Mouse (Mus musculus): ENCODE results near the gene Dclk2.
A peak's percentile ranks its signal among the peaks of the same experiment; 100 is the strongest.

The Dclk2 gene

GRCm38 (mm10) chr3:86920343-86921083 is at the start of gene Dclk2:
Gene Dclk2, minus strand, starts transcription at chr3:86920852.
- peak; percentile 55 to 83 for DNase-seq (ENCODE audit: low spot score in 2 of 2)

- peak in 1 of 2 experiments; percentile 27 for DNase-seq (ENCODE audit: low spot score in 2 of 2)
These were observed 42.2 kb upstream of the Dclk2 start for GRCm38 (mm10) chr3:86962665-86963435.

- no peak for DNase-seq (ENCODE audit: low spot score in 2 of 2)
These were observed 40.7 kb upstream of the Dclk2 start for GRCm38 (mm10) chr3:86961395-86961669.

GRCm38 (mm10) chr3:86960656-86961394 is 40.2 kb upstream of the Dclk2 start:
- no peak for DNase-seq (ENCODE audit: low spot score in 2 of 2)

GRCm38 (mm10) chr3:86959088-86959487 is 38.4 kb upstream of the Dclk2 start:
- DNase-seq (ENCODE audit: low spot score in 2 of 2), result no peak

- DNase-seq (ENCODE audit: low spot score in 2 of 2), result no peak
These were observed 34.7 kb upstream of the Dclk2 start for GRCm38 (mm10) chr3:86955376-86955775.

GRCm38 (mm10) chr3:86954521-86954920 is 33.9 kb upstream of the Dclk2 start:
- no peak for DNase-seq (ENCODE audit: low spot score in 2 of 2)

- no peak for DNase-seq (ENCODE audit: low spot score in 2 of 2)
These were observed 33.2 kb upstream of the Dclk2 start for GRCm38 (mm10) chr3:86953819-86954218.

GRCm38 (mm10) chr3:86950652-86951051 is 30.0 kb upstream of the Dclk2 start:
- no peak for DNase-seq (ENCODE audit: low spot score in 2 of 2)

- DNase-seq (ENCODE audit: low spot score in 2 of 2), result peak in 1 of 2 experiments; percentile 60
These were observed 15.7 kb upstream of the Dclk2 start for GRCm38 (mm10) chr3:86936254-86936836.

- no peak for DNase-seq (ENCODE audit: low spot score in 2 of 2)
These were observed 12.8 kb upstream of the Dclk2 start for GRCm38 (mm10) chr3:86933446-86933845.

GRCm38 (mm10) chr3:86923686-86924085 is 3.0 kb upstream of the Dclk2 start:
- no peak for DNase-seq (ENCODE audit: low spot score in 2 of 2)

GRCm38 (mm10) chr3:86921181-86921975 is 726 bp upstream of the Dclk2 start:
- DNase-seq (ENCODE audit: low spot score in 2 of 2), result peak in 1 of 2 experiments; percentile 17

- peak; percentile 34 to 45 for DNase-seq (ENCODE audit: low spot score in 2 of 2)
These were observed 860 bp downstream of the Dclk2 start for GRCm38 (mm10) chr3:86919641-86920342.

GRCm38 (mm10) chr3:86917048-86917447 is 3.6 kb downstream of the Dclk2 start:
- no peak for DNase-seq (ENCODE audit: low spot score in 2 of 2)

GRCm38 (mm10) chr3:86916626-86917025 is 4.0 kb downstream of the Dclk2 start:
- no peak for DNase-seq (ENCODE audit: low spot score in 2 of 2)

- no peak for DNase-seq (ENCODE audit: low spot score in 2 of 2)
These were observed 5.4 kb downstream of the Dclk2 start for GRCm38 (mm10) chr3:86915291-86915690.

- no peak for DNase-seq (ENCODE audit: low spot score in 2 of 2)
These were observed 6.3 kb downstream of the Dclk2 start for GRCm38 (mm10) chr3:86914316-86914715.

GRCm38 (mm10) chr3:86898366-86898765 is 22.3 kb downstream of the Dclk2 start:
- DNase-seq (ENCODE audit: low spot score in 2 of 2), result no peak

GRCm38 (mm10) chr3:86897551-86897950 is 23.1 kb downstream of the Dclk2 start:
- DNase-seq (ENCODE audit: low spot score in 2 of 2), result no peak

GRCm38 (mm10) chr3:86897066-86897465 is 23.6 kb downstream of the Dclk2 start:
- DNase-seq (ENCODE audit: low spot score in 2 of 2), result no peak

Measured in cerebellum, postnatal 4 days (tissue).